Mouse (Mus musculus): Measurements from ENCODE around the gene Ascc1.

- TF ChIP-seq CTCF (IDR thresholded peaks at IDR 0.05; ENCODE audit: low read depth) (no peak), EP300 (IDR thresholded peaks at IDR 0.05; ENCODE audit: low read depth) (no peak)
These were observed 72.6 kb downstream of the Ascc1 start for GRCm38 (mm10) chr10:60075159-60075558.

Measured in liver, embryonic 14.5 days (tissue).